Mouse (Mus musculus) left cerebral cortex, adult 9 months (tissue): ENCODE data around the gene Xbp1.
"Not testable (repeated sequence)": the region's sequence is repeated elsewhere in the genome, so short reads cannot be mapped to it uniquely, and the experiment has no call there.

Experiments used
- DNase-seq, 2 experiments: peaks; one replicate each; pipeline ENCODE4 v3.0.0; 2022; ENCODE audit warnings: low spot score in 2 of 2

Gene Xbp1

GRCm38 (mm10) chr11:5528841-5529240, 8.4 kb downstream of the Xbp1 start:
- no peak for DNase-seq

GRCm38 (mm10) chr11:5530172-5530571, 9.7 kb downstream of the Xbp1 start:
- no peak for DNase-seq

GRCm38 (mm10) chr11:5530717-5531116, 10.3 kb downstream of the Xbp1 start:
- DNase-seq: no peak

GRCm38 (mm10) chr11:5533108-5533507, 12.6 kb downstream of the Xbp1 start:
- DNase-seq: no peak

- not testable (repeated sequence) for DNase-seq
Measured at GRCm38 (mm10) chr11:5537454-5537853, 17.0 kb downstream of the Xbp1 start.

- DNase-seq: no peak
Measured at GRCm38 (mm10) chr11:5540331-5540730, 19.9 kb downstream of the Xbp1 start.

GRCm38 (mm10) chr11:5541230-5541798, 20.9 kb downstream of the Xbp1 start:
- no peak for DNase-seq

- peak; percentile 59 to 88 for DNase-seq
Measured at GRCm38 (mm10) chr11:5541799-5542481, 21.5 kb downstream of the Xbp1 start, which contains the start of gene Ccdc117. Ccdc117 (minus strand) TSS chr11:5542187.

- DNase-seq: no peak
Measured at GRCm38 (mm10) chr11:5542482-5543185, 22.2 kb downstream of the Xbp1 start.

- DNase-seq: no peak
Measured at GRCm38 (mm10) chr11:5543281-5543680, 22.8 kb downstream of the Xbp1 start.

- DNase-seq: not testable (repeated sequence)
Measured at GRCm38 (mm10) chr11:5544709-5545108, 24.2 kb downstream of the Xbp1 start.

GRCm38 (mm10) chr11:5545457-5545856, 25.0 kb downstream of the Xbp1 start:
- no peak for DNase-seq

- DNase-seq: no peak
Measured at GRCm38 (mm10) chr11:5546693-5547092, 26.2 kb downstream of the Xbp1 start.

GRCm38 (mm10) chr11:5551430-5551829, 31.0 kb downstream of the Xbp1 start:
- no peak for DNase-seq

GRCm38 (mm10) chr11:5551931-5552330, 31.5 kb downstream of the Xbp1 start:
- no peak for DNase-seq

- no peak for DNase-seq
Measured at GRCm38 (mm10) chr11:5560273-5560672, 39.8 kb downstream of the Xbp1 start.

- no peak for DNase-seq
Measured at GRCm38 (mm10) chr11:5562625-5563268, 42.3 kb downstream of the Xbp1 start.

GRCm38 (mm10) chr11:5563898-5564297, 43.4 kb downstream of the Xbp1 start:
- no peak for DNase-seq

- no peak for DNase-seq
Measured at GRCm38 (mm10) chr11:5565596-5565995, 45.1 kb downstream of the Xbp1 start.

GRCm38 (mm10) chr11:5566506-5566905, 46.0 kb downstream of the Xbp1 start:
- DNase-seq: no peak

GRCm38 (mm10) chr11:5567654-5568053, 47.2 kb downstream of the Xbp1 start:
- DNase-seq: no peak

GRCm38 (mm10) chr11:5568082-5568481, 47.6 kb downstream of the Xbp1 start:
- DNase-seq: no peak
